Mouse (Mus musculus) inflammation-experienced regulatory T-cells, adult 6 months (primary cell): Measurements from ENCODE around the gene Srsf4. TPM values are rescaled to one million over a fixed set of nuclear protein-coding genes. Genes with fewer than 3 reads are reported as not detected.

Experiments used
- ATAC-seq: one replicate; pipeline ENCODE4 v1.8.0; 2017
- polyA plus RNA-seq, 3 experiments: library from polyadenylated mRNA; unstranded; fragments of 100-300 nt; shearing (Covaris generic); gene quantifications; one replicate each; pipeline ENCODE4 v1.2.1; 2017

Gene Srsf4
- polyA plus RNA-seq, 3 experiments from 2014 or later: 9.8 to 19.5 (median 15.4) TPM

GRCm38 (mm10) chr4:131874169-131874536 lies 736 bp downstream of the Srsf4 start:
- peak; percentile 22 for ATAC-seq

- ATAC-seq: no peak
Measured at GRCm38 (mm10) chr4:131874567-131874966, 1.1 kb downstream of the Srsf4 start.

GRCm38 (mm10) chr4:131875242-131875641 lies 1.8 kb downstream of the Srsf4 start:
- ATAC-seq: no peak

GRCm38 (mm10) chr4:131876836-131877235 lies 3.4 kb downstream of the Srsf4 start:
- ATAC-seq: no peak

GRCm38 (mm10) chr4:131879692-131880091 lies 6.3 kb downstream of the Srsf4 start:
- no peak for ATAC-seq

GRCm38 (mm10) chr4:131881306-131881705 lies 7.9 kb downstream of the Srsf4 start:
- ATAC-seq: peak; percentile 78

- ATAC-seq: no peak
Measured at GRCm38 (mm10) chr4:131883571-131883970, 10.2 kb downstream of the Srsf4 start.

- ATAC-seq: no peak
Measured at GRCm38 (mm10) chr4:131885376-131885775, 12.0 kb downstream of the Srsf4 start.

GRCm38 (mm10) chr4:131888564-131888963 lies 15.1 kb downstream of the Srsf4 start:
- no peak for ATAC-seq

GRCm38 (mm10) chr4:131890692-131891091 lies 17.3 kb downstream of the Srsf4 start:
- ATAC-seq: no peak

GRCm38 (mm10) chr4:131897109-131897508 lies 23.7 kb downstream of the Srsf4 start:
- no peak for ATAC-seq

- no peak for ATAC-seq
Measured at GRCm38 (mm10) chr4:131897787-131898186, 24.4 kb downstream of the Srsf4 start.

GRCm38 (mm10) chr4:131898503-131899179 lies 25.2 kb downstream of the Srsf4 start:
- no peak for ATAC-seq

- ATAC-seq: no peak
Measured at GRCm38 (mm10) chr4:131899180-131899554, 25.8 kb downstream of the Srsf4 start.

- peak; percentile 69 for ATAC-seq
Measured at GRCm38 (mm10) chr4:131901090-131901489, 27.7 kb downstream of the Srsf4 start.

GRCm38 (mm10) chr4:131904478-131904877 lies 31.1 kb downstream of the Srsf4 start:
- no peak for ATAC-seq

- no peak for ATAC-seq
Measured at GRCm38 (mm10) chr4:131906423-131906822, 33.0 kb downstream of the Srsf4 start.

GRCm38 (mm10) chr4:131907912-131908311 lies 34.5 kb downstream of the Srsf4 start:
- ATAC-seq: no peak

GRCm38 (mm10) chr4:131910237-131910994 lies 37.0 kb downstream of the Srsf4 start:
- no peak for ATAC-seq

GRCm38 (mm10) chr4:131911521-131911920 lies 38.1 kb downstream of the Srsf4 start:
- no peak for ATAC-seq

GRCm38 (mm10) chr4:131913526-131913925 lies 40.1 kb downstream of the Srsf4 start:
- no peak for ATAC-seq

- ATAC-seq: no peak
Measured at GRCm38 (mm10) chr4:131914046-131914643, 40.7 kb downstream of the Srsf4 start.

- no peak for ATAC-seq
Measured at GRCm38 (mm10) chr4:131914891-131915469, 41.6 kb downstream of the Srsf4 start.
